8 mouse cellular contexts compared by ENCODE assay signal in the genomic region with DNA sequence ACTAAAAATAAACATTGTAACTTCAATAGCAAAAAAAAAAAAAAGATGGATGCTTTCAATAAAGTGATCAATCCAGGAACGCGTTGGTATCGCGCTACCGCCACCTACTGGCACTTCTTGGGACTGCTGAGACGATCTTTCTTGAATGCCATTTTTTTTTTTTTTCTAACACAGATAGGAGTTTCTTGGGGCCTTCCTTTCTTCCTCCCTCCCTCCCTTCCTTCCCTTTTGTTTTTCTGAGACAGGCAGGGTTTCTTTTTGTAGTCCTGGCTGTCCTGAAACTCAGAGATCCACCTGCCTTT. TPM values are rescaled to one million over a fixed set of nuclear protein-coding genes. Genes with fewer than 3 reads are reported as not detected.
DNase-seq lines count a peak whose midpoint lies in the region; ATAC-seq lines count a peak whose summit lies in the region.

No protein-coding gene starts in this region.

- DNase-seq in kidney, adult 9 months: peak; percentile 64
- no peak for DNase-seq in kidney, adult 11 months
- DNase-seq in Muller cell, postnatal 12 days (ENCODE audit: inconsistent ontology term): peak; percentile 60
- peak; percentile 95 for DNase-seq in embryo, embryonic 10.5 days (ENCODE audit: low spot score)
- DNase-seq in kidney, postnatal 4 days: peak; percentile 81 to 82
- DNase-seq in urinary bladder, postnatal 4 days (ENCODE audit: low spot score in 2 of 2): no peak

- ATAC-seq in CD4-positive, CD25-positive, alpha-beta regulatory T cell, adult 4 months: peak; percentile 90
- ATAC-seq in monocyte, adult 5-6 weeks (replicated peaks; ENCODE audit: insufficient number of reproducible peaks, low FRiP score, low TSS enrichment, poor library complexity, severe bottlenecking): peak; percentile 57; the same call in 1 of the 2 replicates

RNA-seq across cellular contexts. Expression of a gene that starts 13.5 kb away (rescaled TPM):
- 100 to 1,000 TPM; 643 to 660 TPM for polyA plus RNA-seq in CD4-positive, CD25-positive, alpha-beta regulatory T cell, adult 4 months (2017; shearing (Covaris generic))
- 223 to 481 TPM (median 360 TPM) in 3 replicates for total RNA-seq in monocyte, adult 5-6 weeks (2017)

RNA-seq across cellular contexts. Expression of a gene that starts 59.1 kb away (rescaled TPM):
- polyA plus RNA-seq in CD4-positive, CD25-positive, alpha-beta regulatory T cell, adult 4 months (2017; shearing (Covaris generic)): under 1 TPM in 1 of 2 experiments, not detected in 1; 0.26 TPM
- total RNA-seq in monocyte, adult 5-6 weeks (2017): not detected in 3 replicates

Comparison
In these comparisons a context has a peak if more than half of its experiments do, and no peak if none do; other contexts are left out.
1. DNase-seq: peak in kidney, adult 9 months (single experiment), Muller cell, postnatal 12 days (single experiment), embryo, embryonic 10.5 days (single experiment) and kidney, postnatal 4 days (2 of 2); none in kidney, adult 11 months (single experiment) and urinary bladder, postnatal 4 days (0 of 2).